Mouse (Mus musculus) limb, embryonic 11.5 days (tissue): Measurements from ENCODE around the gene Evi5l. TPM values are rescaled to one million over a fixed set of nuclear protein-coding genes. Genes with fewer than 3 reads are reported as not detected.

Source experiments
- ATAC-seq: fragments of 200-750 bp; cut with Nextera tagmentation; 2 replicates; pipeline ENCODE4 v1.8.0; 2017; ENCODE audit warnings: low read depth; ENCODE audit not compliant: insufficient number of reproducible peaks, low FRiP score, low TSS enrichment
- DNase-seq: peaks from one replicate; pipeline ENCODE4 v3.0.0-alpha.2; 2015; ENCODE audit warnings: low spot score
- H3K27ac ChIP-seq: fragments of 300-500 bp; sonication (generic); replicated peaks from 2 replicates; pipeline ENCODE4 v1.5.1; 2014; ENCODE audit warnings: low read depth, mild to moderate bottlenecking, low read length
- H3K27me3 ChIP-seq: fragments of 300-500 bp; sonication (generic); 2 replicates; pipeline ENCODE4 v1.6.1; 2014; ENCODE audit warnings: mild to moderate bottlenecking, low read length, mixed read lengths; ENCODE audit not compliant: control insufficient read depth, insufficient read depth
- H3K36me3 ChIP-seq: fragments of 300-500 bp; sonication (generic); 2 replicates; pipeline ENCODE4 v1.6.1; 2014; ENCODE audit warnings: mild to moderate bottlenecking, low read length, moderate library complexity, mixed read lengths; ENCODE audit not compliant: control insufficient read depth, insufficient read depth
- H3K4me1 ChIP-seq: fragments of 300-500 bp; sonication (generic); 2 replicates; pipeline ENCODE4 v1.6.1; 2014; ENCODE audit warnings: low read length, mixed read lengths; ENCODE audit not compliant: control insufficient read depth, insufficient read depth
- H3K4me2 ChIP-seq: fragments of 300-500 bp; sonication (generic); 2 replicates; pipeline ENCODE4 v1.6.1; 2014; ENCODE audit warnings: low read depth, mild to moderate bottlenecking, moderate library complexity; ENCODE audit not compliant: severe bottlenecking
- H3K4me3 ChIP-seq: fragments of 300-500 bp; sonication (generic); 2 replicates; pipeline ENCODE4 v1.5.1; 2014; ENCODE audit warnings: low read depth, low read length
- H3K9ac ChIP-seq: fragments of 300-500 bp; sonication (generic); 2 replicates; pipeline ENCODE4 v1.6.1; 2014; ENCODE audit warnings: mild to moderate bottlenecking, low read length
- H3K9me3 ChIP-seq: fragments of 300-500 bp; sonication (generic); 2 replicates; pipeline ENCODE4 v1.6.1; 2016; ENCODE audit warnings: low read length; ENCODE audit not compliant: control insufficient read depth
- whole genome bisulfite sequencing: fragments of 180-500 bp; shearing (Covaris S2); extraction: QIAGEN DNeasy Blood & Tissue Kit; methylation state at CpG from one replicate; pipeline ENCODE4 v1.1.7; 2014; 5-methylcytosine and 5-hydroxymethylcytosine counted together
- polyA plus RNA-seq: library from polyadenylated mRNA; unstranded; fragments of >200 nt; fragmentation: Nextera tagmentation; extraction: Ambion mirVana; gene quantifications from 2 replicates; pipeline ENCODE4 v1.2.1, GENCODE M21; 2014

Evi5l gene
- polyA plus RNA-seq, 1 experiment from 2014 or later: 17.2 TPM

- peak overlapping the region; percentile 19 for H3K4me3 ChIP-seq
- H3K36me3 ChIP-seq: no peaks in the 10 kb centered on the region
- no peaks in the 10 kb centered on the region for H3K9me3 ChIP-seq
- H3K9ac ChIP-seq: no peak overlapping the region
- no peak overlapping the region for H3K27ac ChIP-seq
- 0 out of 2 replicates have a peak, but pooled peaks cover 3% of the 10 kb centered on the region for H3K4me1 ChIP-seq
- peaks cover 14% of the 10 kb centered on the region for H3K27me3 ChIP-seq
- WGBS: 11% methylated on average over 4 of the region's 4 CpGs
- ATAC-seq: 0 out of 2 replicates have a peak, but pooled peaks have one; percentile 26
- no peak for DNase-seq
- H3K4me2 ChIP-seq: peak overlapping the region; percentile 47
These were observed 60.0 kb downstream of the Evi5l start for GRCm38 (mm10) chr8:4226323-4226722.

DNA sequence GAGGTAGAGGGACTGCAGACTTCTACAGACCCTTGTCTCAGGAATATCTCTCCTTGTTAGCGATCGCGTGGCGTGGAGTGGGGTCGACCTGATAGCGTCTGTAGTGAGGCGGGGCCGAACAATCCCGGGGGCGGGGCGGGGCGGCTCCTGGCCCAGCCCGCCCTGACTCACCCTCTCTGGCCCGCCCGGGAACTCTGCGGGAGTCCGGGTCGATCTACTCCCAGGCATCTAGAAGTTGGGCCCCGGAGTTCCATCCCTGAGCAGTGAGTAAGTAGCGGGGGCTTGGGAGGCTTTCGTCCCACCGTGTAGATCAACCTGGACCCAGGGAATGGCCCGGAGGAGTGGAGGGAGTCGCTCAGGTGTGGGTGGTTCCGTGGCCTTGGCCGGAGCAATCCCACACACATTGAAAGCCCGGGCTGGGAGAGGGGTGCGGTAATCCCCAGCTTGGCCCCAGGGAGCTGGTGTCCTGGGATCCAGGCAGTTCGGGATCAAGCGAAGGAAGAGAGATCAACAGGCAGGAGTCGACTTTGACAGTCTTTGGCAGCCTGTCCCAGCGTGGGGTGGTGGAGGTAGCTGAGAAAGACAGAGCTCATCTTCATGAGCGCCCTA lies 60.5 kb downstream of the Evi5l start, which contains the start of gene Lrrc8e:
Lrrc8e (plus strand) TSS at position 89 of the 609 bp plus-strand sequence.
- Histone ChIP-seq H3K9me3 (no peaks in the 10 kb centered on the region), H3K4me2 (peak within 1 kb of the TSS; percentile 47), H3K4me3 (peak within 1 kb of the TSS; percentile 19), H3K4me1 (0 out of 2 replicates have a peak, but pooled peaks cover 3% of the 10 kb centered on the region), H3K9ac (0 out of 2 replicates have a peak within 1 kb of the TSS, but pooled peaks have one; percentile 7), H3K36me3 (no peaks in the 10 kb centered on the region), H3K27ac (no peak within 1 kb of the TSS), H3K27me3 (peaks cover 14% of the 10 kb centered on the region)
- ATAC-seq: 0 out of 2 replicates have a peak, but pooled peaks have one; percentile 39
- 4% methylated on average over 33 of the region's 33 CpGs for WGBS
- no peak for DNase-seq

GRCm38 (mm10) chr8:4227919-4228318 lies 61.6 kb downstream of the Evi5l start:
- Histone ChIP-seq H3K9ac (no peak overlapping the region), H3K27me3 (peaks cover 14% of the 10 kb centered on the region), H3K27ac (no peak overlapping the region), H3K36me3 (no peaks in the 10 kb centered on the region), H3K4me2 (no peak overlapping the region), H3K4me1 (0 out of 2 replicates have a peak, but pooled peaks cover 3% of the 10 kb centered on the region), H3K9me3 (no peaks in the 10 kb centered on the region), H3K4me3 (no peak overlapping the region)
- WGBS: 89% methylated on average over 4 of the region's 4 CpGs
- DNase-seq: no peak
- ATAC-seq: no peak

DNA sequence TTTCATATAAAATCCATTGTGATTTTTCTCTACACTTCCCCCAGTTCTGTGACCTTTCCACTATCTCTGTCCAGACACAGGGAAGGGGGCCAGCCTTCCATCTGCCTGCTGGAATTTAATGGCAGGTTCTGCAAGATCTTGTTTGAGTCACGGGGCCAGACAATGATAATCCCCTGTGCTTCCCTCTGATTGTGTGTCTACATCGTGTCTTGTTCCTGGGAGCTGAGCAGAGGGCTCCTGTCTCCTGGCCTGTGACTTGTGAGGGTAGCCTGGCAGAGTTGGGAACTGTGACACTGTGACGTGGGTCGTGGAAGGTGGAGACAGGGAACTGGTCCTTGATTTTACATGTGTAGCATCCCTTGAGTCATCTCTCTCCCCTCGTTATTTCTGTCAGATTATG lies 63.4 kb downstream of the Evi5l start:
- WGBS: 76% methylated on average over 5 of the region's 5 CpGs
- no peak for DNase-seq
- no peak overlapping the region for H3K4me2 ChIP-seq

GRCm38 (mm10) chr8:4230612-4231351 lies 64.4 kb downstream of the Evi5l start:
- Histone ChIP-seq H3K9me3 (no peaks in the 10 kb centered on the region), H3K4me2 (no peak overlapping the region), H3K36me3 (no peaks in the 10 kb centered on the region), H3K27me3 (peaks cover 14% of the 10 kb centered on the region), H3K27ac (no peak overlapping the region), H3K9ac (no peak overlapping the region), H3K4me3 (no peak overlapping the region), H3K4me1 (0 out of 2 replicates have a peak, but pooled peaks cover 3% of the 10 kb centered on the region)
- DNase-seq (no peak), ATAC-seq (no peak)
- WGBS: 58% methylated on average over 10 of the region's 10 CpGs

More for the DNA sequence above, 63.4 kb downstream of the Evi5l start:
- Histone ChIP-seq H3K27ac (no peak overlapping the region), H3K9ac (no peak overlapping the region), H3K4me3 (no peak overlapping the region), H3K9me3 (no peaks in the 10 kb centered on the region), H3K4me1 (0 out of 2 replicates have a peak, but pooled peaks cover 3% of the 10 kb centered on the region), H3K36me3 (no peaks in the 10 kb centered on the region), H3K27me3 (peaks cover 14% of the 10 kb centered on the region)
- ATAC-seq: no peak

DNA sequence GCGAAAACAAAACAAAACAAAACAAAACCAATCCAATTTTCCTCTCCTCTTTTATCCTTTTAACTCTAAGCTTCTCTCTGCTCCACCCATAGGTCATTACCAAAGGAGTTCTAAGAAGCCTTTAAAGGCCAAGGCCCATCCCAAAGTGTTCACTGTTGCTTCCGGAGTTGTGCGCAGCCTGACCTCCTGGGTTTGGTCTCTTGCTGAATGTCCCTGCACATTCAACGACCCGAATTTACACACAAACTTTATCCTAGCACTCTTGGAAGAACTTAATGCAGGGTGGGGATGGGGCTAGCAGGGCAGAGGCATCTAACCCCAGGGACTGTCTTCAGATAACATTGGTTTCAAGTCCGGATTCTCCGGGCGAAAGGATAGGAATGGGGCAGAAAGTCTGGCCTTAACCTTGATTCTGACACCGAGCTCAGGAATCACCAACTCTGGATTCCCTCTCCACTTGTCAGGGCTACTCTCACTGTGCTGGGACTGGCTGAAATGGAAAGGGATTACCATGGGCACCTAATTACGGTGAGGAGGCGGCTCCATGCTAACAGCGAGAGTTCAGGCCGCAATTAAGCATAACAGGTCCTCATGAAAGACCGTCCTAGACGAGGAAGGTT lies 71.6 kb downstream of the Evi5l start:
- Histone ChIP-seq H3K36me3 (peaks cover 4% of the 10 kb centered on the region), H3K9me3 (no peaks in the 10 kb centered on the region; the same call in 1 of the 2 replicates), H3K4me2 (peak overlapping the region; percentile 58), H3K27ac (peak overlapping the region; percentile 91), H3K4me1 (peaks cover 12% of the 10 kb centered on the region), H3K4me3 (peak overlapping the region; percentile 90), H3K27me3 (no peaks in the 10 kb centered on the region), H3K9ac (peak overlapping the region; percentile 81)
- DNase-seq: peak; percentile 41
- 23% methylated on average over 15 of the region's 15 CpGs for WGBS
- no peak for ATAC-seq

DNA sequence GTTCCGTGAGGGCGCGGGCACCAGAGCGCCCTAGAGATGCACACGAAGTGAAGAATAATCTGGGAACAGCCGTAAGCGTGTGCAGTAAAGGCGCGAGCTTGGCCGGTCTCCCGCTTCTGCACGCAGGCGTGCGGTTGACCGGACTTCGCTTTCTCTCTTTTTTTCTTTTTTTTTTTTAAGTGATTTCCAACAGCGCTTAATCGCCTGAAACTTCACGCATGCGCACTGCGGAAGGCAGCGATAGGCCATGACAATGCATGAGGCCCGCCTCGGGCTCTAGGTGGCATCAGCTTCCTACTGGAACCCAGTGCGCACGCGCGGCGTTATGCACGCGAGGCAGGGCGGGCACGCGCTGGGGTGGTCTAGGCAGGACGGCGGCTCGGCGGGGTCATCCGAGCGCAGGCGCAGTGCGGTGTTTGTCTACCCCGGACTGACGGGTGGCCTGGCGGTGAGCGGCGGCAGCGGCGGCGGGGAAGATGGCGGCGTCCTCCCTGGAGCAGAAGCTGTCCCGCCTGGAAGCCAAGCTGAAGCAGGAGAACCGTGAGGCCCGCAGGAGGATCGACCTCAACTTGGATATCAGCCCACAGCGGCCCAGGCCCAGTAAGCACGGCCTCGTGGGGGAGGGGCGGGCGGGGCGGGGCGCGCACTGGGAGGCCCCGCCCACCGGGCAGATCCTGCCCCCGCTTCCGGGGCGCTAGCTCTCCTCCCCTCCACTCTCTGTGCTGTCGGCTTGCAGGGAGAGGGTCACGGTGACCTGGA lies 72.2 kb downstream of the Evi5l start, which contains the start of the genes Map2k7 and Gm49320:
Map2k7 (plus strand) TSS at position 307 of the 759 bp plus-strand sequence.
Gm49320 (plus strand) TSS at position 432 of the 759 bp plus-strand sequence.
- Histone ChIP-seq H3K27me3 (no peaks in the 10 kb centered on the region), H3K9me3 (no peaks in the 10 kb centered on the region; the same call in 1 of the 2 replicates), H3K4me1 (peaks cover 12% of the 10 kb centered on the region), H3K9ac (peak within 1 kb of the TSS; percentile 85), H3K4me3 (peak within 1 kb of the TSS; percentile 90), H3K27ac (peak within 1 kb of the TSS; percentile 91), H3K4me2 (peak within 1 kb of the TSS; percentile 91), H3K36me3 (peaks cover 9% of the 10 kb centered on the region)
- ATAC-seq (peak; percentile 90), DNase-seq (peak; percentile 100)
- under 1% methylated on average over 69 of the region's 71 CpGs for WGBS
